Mouse (Mus musculus) hindbrain, embryonic 12.5 days (tissue): ENCODE data around the gene Tspan17. TPM values are rescaled to one million over a fixed set of nuclear protein-coding genes. Genes with fewer than 3 reads are reported as not detected.
A peak's percentile ranks its signal among the peaks of the same experiment; 100 is the strongest.

Source experiments
- ATAC-seq: fragments of 200-750 bp; cut with Nextera tagmentation; 2 replicates; pipeline ENCODE4 v1.8.0; 2017; ENCODE audit warnings: moderate TSS enrichment; ENCODE audit not compliant: low FRiP score
- H3K27ac ChIP-seq: fragments of 300-500 bp; sonication (generic); 2 replicates; pipeline ENCODE4 v1.5.1; 2016; ENCODE audit warnings: mild to moderate bottlenecking
- H3K27me3 ChIP-seq: fragments of 300-500 bp; sonication (generic); 2 replicates; pipeline ENCODE4 v1.6.1; 2016; ENCODE audit warnings: mild to moderate bottlenecking
- H3K36me3 ChIP-seq: fragments of 300-500 bp; sonication (generic); 2 replicates; pipeline ENCODE4 v1.6.1; 2016; ENCODE audit warnings: mild to moderate bottlenecking
- H3K4me1 ChIP-seq: fragments of 300-500 bp; sonication (generic); 2 replicates; pipeline ENCODE4 v1.6.1; 2016
- H3K4me2 ChIP-seq: fragments of 300-500 bp; sonication (generic); replicated peaks from 2 replicates; pipeline ENCODE4 v1.6.1; 2016; ENCODE audit warnings: mild to moderate bottlenecking
- H3K4me3 ChIP-seq: fragments of 300-500 bp; sonication (generic); 2 replicates; pipeline ENCODE4 v1.5.1; 2016; ENCODE audit warnings: mild to moderate bottlenecking
- H3K9ac ChIP-seq: fragments of 300-500 bp; sonication (generic); 2 replicates; pipeline ENCODE4 v1.6.1; 2016; ENCODE audit warnings: mild to moderate bottlenecking, moderate library complexity
- H3K9me3 ChIP-seq: fragments of 300-500 bp; sonication (generic); replicated peaks from 2 replicates; pipeline ENCODE4 v1.6.1; 2016; ENCODE audit warnings: mild to moderate bottlenecking
- WGBS: fragments of 180-500 bp; shearing (Covaris S2); methylation state at CpG from one replicate; pipeline ENCODE4 v1.1.7; 2016; 5-methylcytosine and 5-hydroxymethylcytosine counted together
- polyA plus RNA-seq: library from polyadenylated mRNA; unstranded; fragments of >200 nt; fragmentation: Nextera tagmentation; extraction: Ambion mirVana; gene quantifications from 2 replicates; pipeline ENCODE4 v1.2.1, GENCODE M21; 2016

The Tspan17 gene
- polyA plus RNA-seq, 1 experiment from 2014 or later = 35.0 TPM

DNA sequence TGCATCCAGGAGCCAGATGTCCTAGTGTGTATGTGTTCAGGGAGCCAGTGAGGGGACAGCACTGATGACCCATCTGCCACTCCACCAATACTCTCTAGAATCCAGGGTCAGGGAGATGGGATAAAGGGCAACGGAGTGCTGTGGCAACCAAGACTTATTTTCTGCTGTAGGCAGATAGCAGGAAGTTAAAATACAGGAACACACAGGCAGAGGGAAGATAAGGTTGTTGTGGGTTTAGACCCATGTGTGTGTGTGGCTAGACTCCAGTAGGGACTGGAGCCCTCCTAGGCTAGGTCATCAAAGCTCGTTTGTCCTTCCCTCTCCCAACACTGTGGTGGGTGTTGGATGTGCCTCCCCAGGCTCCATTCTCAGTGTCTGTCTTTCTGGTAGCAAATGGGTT is 32.8 kb downstream of the Tspan17 start:
- no peak overlapping the region for H3K27ac ChIP-seq
- H3K27me3 ChIP-seq = 0 out of 2 replicates have a peak, but pooled peaks cover 2% of the 10 kb centered on the region
- H3K9ac ChIP-seq = no peak overlapping the region
- 77% methylated on average over 2 of the region's 2 CpGs for WGBS
- H3K4me3 ChIP-seq = no peak overlapping the region
- no peak for ATAC-seq
- H3K4me2 ChIP-seq = no peak overlapping the region
- no peaks in the 10 kb centered on the region for H3K36me3 ChIP-seq
- H3K4me1 ChIP-seq = peaks cover 24% of the 10 kb centered on the region
- no peaks in the 10 kb centered on the region for H3K9me3 ChIP-seq

DNA sequence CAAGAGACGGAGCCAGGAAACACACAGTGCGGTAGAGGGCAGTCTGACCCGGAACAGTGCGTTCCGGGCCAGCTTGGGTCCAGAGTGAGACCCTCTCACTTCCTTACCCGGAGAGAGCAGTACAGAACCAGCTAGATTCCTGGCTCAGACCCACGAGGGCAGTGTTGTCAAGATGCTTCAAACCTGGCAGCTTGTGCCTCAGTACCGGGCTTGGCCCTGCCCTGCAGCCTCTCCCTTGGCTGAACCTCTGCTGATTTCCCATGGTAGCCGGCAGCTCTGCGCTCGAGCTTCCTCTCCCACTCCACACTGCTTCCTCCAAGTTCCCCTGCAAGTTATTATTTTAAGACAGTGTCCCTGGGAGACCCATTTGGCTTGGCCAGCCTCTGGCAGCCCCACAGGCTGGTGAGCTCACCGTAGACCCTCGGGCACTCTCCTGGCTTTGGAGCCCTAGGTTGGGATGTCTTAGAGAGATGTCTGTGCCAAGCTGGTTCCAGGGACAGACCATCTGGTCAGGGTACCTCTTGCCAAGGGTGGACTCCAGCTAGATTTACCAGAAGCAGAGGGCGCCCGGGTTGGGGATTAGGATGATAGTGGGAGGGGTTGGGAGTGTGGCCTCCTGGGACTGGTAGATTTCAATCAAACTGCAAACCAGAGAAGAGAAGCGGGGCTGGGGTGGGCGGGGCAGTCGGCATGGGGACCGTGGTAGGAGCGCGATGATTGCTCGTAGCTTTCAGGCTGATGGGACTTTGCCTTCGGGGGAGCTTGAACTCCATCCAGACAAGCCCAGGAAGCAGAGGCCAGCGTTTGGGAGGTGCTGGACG is 35.1 kb downstream of the Tspan17 start:
- Histone ChIP-seq H3K36me3 (no peaks in the 10 kb centered on the region), H3K9me3 (no peaks in the 10 kb centered on the region), H3K4me3 (no peak overlapping the region), H3K4me2 (peak overlapping the region; percentile 39), H3K27me3 (0 out of 2 replicates have a peak, but pooled peaks cover 2% of the 10 kb centered on the region), H3K27ac (no peak overlapping the region), H3K9ac (no peak overlapping the region), H3K4me1 (peaks cover 15% of the 10 kb centered on the region)
- peak; percentile 22; the same call in 1 of the 2 replicates for ATAC-seq
- WGBS = 17% methylated on average over 25 of the region's 25 CpGs

DNA sequence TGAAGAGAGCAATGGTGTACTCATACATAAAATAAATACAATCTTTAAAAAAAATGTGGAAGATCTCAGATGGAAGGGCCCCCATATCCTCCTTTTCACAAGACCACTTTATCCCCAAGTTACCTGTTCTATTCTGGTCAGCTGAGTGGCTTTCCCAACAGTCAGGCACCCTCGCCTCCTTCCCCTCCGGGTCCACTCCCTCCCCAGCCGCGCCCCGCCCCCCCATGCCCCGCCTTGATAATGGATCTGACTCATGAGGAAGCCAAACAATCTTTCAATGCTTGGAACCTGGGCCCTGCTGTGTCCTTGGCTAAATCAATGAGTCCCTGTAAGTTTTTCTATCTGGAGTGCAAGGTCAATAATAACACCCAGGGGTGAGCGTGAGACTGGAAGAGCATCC is 38.8 kb downstream of the Tspan17 start:
- no peak overlapping the region for H3K4me3 ChIP-seq
- no peak overlapping the region for H3K27ac ChIP-seq
- no peaks in the 10 kb centered on the region for H3K9me3 ChIP-seq
- 65% methylated on average over 7 of the region's 7 CpGs for WGBS
- no peaks in the 10 kb centered on the region for H3K36me3 ChIP-seq
- no peak overlapping the region for H3K4me2 ChIP-seq
- H3K9ac ChIP-seq = no peak overlapping the region
- no peak for ATAC-seq
- H3K4me1 ChIP-seq = peaks cover 20% of the 10 kb centered on the region
- 0 out of 2 replicates have a peak, but pooled peaks cover 2% of the 10 kb centered on the region for H3K27me3 ChIP-seq

DNA sequence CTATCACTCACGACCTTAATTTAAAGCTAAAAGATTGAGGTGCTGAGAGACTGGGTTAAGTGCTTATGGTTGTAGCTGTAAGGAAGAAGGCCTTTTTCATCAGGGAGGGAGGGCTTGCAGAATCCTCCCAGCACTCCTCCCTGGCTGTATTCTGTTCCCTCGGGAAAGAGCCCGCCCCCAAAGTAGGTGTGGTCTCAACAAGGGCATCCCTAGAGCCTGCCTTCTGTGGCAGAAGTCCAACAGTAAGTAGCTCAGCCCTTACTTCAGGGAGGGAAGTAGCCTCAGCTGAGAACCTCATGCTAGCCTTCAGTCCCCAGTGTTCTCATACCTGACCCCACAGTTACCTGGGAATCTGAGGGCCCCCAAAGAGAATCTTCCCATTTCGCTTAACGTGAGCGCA is 39.3 kb downstream of the Tspan17 start:
- Histone ChIP-seq H3K27ac (no peak overlapping the region), H3K9ac (no peak overlapping the region), H3K4me1 (peaks cover 20% of the 10 kb centered on the region), H3K36me3 (no peaks in the 10 kb centered on the region), H3K27me3 (no peaks in the 10 kb centered on the region), H3K4me2 (no peak overlapping the region), H3K9me3 (no peaks in the 10 kb centered on the region), H3K4me3 (no peak overlapping the region)
- WGBS = 59% methylated on average over 6 of the region's 6 CpGs
- ATAC-seq = no peak

DNA sequence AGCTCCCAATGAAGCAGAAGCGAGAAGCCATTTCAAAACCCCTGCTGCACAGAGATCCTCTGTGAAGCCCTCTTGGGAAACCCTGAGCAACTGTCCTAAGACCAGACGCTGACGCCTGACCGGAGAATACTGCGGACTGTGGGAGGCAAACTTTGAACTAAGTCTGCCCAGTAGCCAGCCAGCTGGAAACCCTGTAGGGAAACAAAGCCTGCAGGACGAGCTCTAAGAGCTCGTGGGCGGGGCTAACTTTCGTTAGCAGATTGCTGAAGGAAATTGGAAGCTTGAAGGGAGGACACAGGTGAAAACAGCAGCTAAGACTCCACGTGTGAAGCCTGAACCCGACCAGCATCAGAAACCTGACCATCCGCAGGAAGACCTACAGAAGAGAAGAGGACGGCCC is 40.3 kb downstream of the Tspan17 start:
- no peak for ATAC-seq
- Histone ChIP-seq H3K27me3 (no peaks in the 10 kb centered on the region), H3K4me2 (peak overlapping the region; percentile 26; the same call in 1 of the 2 replicates), H3K36me3 (no peaks in the 10 kb centered on the region), H3K4me3 (no peak overlapping the region), H3K9me3 (no peaks in the 10 kb centered on the region), H3K4me1 (peaks cover 13% of the 10 kb centered on the region; the same call in 1 of the 2 replicates), H3K27ac (no peak overlapping the region), H3K9ac (no peak overlapping the region)
- WGBS = 8% methylated on average over 13 of the region's 13 CpGs

DNA sequence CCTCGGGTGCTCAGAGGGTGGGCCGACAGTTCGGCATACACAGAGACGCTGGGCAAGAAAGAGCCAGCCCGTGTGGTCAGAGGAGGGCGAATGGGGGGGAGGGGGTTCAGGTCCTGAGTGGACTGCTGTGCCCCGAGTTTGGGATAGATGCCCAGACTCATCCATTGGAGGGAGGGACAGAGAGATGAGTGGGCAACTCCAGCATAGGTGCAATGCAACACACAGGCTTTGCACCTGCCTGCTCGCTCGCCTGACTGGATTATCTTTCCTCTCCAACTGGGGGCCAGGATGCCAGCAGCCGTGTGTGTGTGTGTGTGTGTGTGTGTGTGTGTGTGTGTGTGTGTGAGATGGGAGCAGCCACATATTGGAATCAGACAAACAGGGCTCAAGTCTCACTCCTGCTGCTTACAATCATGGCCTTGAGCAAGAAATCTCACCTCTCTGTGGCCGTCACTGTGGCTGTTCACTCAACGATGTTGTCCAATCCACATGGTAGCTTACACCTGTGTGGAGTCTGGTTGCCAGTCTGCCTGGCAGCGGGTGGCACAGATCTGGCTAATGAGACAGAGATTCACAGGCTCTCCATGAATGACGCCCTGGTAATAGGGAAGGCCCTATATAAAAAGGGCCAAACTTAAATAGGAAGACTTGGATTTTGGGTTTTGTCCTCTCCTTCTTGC is 47.3 kb downstream of the Tspan17 start:
- Histone ChIP-seq H3K36me3 (no peaks in the 10 kb centered on the region), H3K9me3 (no peaks in the 10 kb centered on the region; the same call in 1 of the 2 replicates), H3K27ac (no peak overlapping the region), H3K27me3 (no peaks in the 10 kb centered on the region), H3K4me1 (peaks cover 16% of the 10 kb centered on the region), H3K4me3 (no peak overlapping the region), H3K4me2 (no peak overlapping the region), H3K9ac (no peak overlapping the region)
- ATAC-seq = no peak
- WGBS = 81% methylated on average over 14 of the region's 14 CpGs

DNA sequence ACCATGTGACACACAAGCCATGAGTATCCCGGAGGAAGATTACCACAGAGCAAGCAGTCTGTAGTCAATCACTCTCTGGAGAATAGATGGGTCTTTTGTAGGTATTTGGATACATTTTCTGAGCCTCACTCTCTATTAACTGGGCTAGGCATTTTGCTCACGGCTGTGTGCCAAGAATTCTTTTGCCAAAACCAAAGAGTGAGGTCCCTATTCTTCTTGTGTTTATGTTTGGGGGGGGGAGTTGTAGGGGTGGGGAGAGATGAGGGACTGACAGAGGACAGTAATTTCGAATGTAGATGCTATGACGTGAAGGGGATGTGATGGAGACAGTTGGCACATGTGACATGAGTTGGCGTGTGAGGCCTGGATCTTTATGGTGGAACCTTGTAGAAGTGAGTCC is 47.9 kb downstream of the Tspan17 start:
- no peak overlapping the region; the same call in 1 of the 2 replicates for H3K4me2 ChIP-seq

DNA sequence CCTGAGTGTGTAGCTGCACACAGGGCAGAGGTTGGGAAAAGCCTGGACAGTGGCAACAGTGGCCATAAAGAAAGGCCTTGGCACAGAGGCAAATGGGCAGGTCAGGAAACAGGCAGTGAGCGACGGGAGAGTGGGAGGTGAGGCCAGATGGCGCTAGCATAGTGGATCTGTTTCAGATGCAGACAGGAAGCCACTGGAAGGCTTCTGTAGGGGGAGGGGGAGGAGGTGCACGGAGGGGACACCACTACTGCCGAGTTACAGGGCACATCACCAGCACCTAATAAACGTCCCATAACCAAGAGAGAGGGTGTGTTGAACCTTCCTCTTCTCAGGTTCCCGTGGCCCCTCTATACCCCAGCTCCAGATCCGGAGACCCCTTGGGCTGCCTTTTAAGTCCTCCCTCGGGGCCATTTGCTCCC is 48.3 kb downstream of the Tspan17 start:
- ATAC-seq = no peak
- Histone ChIP-seq H3K4me3 (no peak overlapping the region), H3K27ac (no peak overlapping the region), H3K9ac (no peak overlapping the region), H3K4me2 (no peak overlapping the region; the same call in 1 of the 2 replicates), H3K27me3 (no peaks in the 10 kb centered on the region), H3K9me3 (no peaks in the 10 kb centered on the region; the same call in none of the 2 replicates), H3K4me1 (peaks cover 16% of the 10 kb centered on the region), H3K36me3 (no peaks in the 10 kb centered on the region)
- 22% methylated on average over 9 of the region's 9 CpGs for WGBS

More for the DNA sequence above, 47.9 kb downstream of the Tspan17 start:
- no peaks in the 10 kb centered on the region for H3K27me3 ChIP-seq
- 86% methylated on average over 5 of the region's 5 CpGs for WGBS
- H3K4me3 ChIP-seq = no peak overlapping the region
- H3K9ac ChIP-seq = no peak overlapping the region
- no peak for ATAC-seq
- H3K36me3 ChIP-seq = no peaks in the 10 kb centered on the region
- peaks cover 16% of the 10 kb centered on the region for H3K4me1 ChIP-seq
- H3K27ac ChIP-seq = no peak overlapping the region
- H3K9me3 ChIP-seq = no peaks in the 10 kb centered on the region; the same call in 1 of the 2 replicates

DNA sequence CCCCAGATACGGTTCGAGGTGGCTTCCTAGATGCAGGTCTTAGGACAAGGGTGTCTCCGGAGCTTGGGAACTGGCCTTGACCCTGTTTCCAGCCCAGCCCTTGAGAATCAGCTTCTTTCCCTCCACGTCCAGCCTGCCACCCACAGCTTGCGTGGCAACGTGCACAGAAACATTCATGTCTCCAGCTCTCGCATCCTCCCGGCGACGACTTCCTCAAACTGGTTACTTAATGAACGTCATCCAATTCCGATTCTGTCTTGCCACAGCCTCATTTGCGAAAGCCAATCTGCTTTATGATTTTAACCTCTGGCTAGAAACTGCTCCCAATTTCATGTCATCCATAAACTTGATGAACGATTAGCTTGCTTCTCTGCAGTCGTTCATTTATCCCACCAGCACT is 49.4 kb downstream of the Tspan17 start:
- WGBS = 74% methylated on average over 15 of the region's 15 CpGs
- Histone ChIP-seq H3K27me3 (no peaks in the 10 kb centered on the region), H3K4me2 (no peak overlapping the region), H3K27ac (no peak overlapping the region), H3K4me1 (peaks cover 16% of the 10 kb centered on the region), H3K9me3 (no peaks in the 10 kb centered on the region; the same call in none of the 2 replicates), H3K36me3 (no peaks in the 10 kb centered on the region), H3K4me3 (no peak overlapping the region), H3K9ac (no peak overlapping the region)
- no peak for ATAC-seq

DNA sequence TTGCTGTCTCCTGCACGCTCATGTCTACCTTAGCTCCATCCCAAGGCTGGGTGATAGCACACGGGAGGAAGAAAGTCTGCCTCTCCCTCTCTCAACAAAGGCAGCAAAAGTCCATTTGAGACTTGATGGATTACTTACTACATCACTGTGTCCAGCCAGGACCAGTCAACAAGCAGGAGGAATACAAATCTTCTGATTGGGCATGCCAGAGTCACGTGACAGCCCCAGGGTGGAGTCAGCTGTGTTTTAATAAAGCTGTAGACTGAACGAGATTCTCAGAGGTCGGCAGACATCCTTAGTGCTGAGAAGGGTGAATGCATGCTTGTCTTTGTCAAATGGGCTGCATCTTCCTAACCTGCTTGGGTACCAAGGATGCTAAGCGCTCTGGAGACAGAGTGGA is 50.0 kb downstream of the Tspan17 start:
- Histone ChIP-seq H3K27me3 (no peaks in the 10 kb centered on the region), H3K9me3 (no peaks in the 10 kb centered on the region; the same call in none of the 2 replicates), H3K4me1 (peaks cover 16% of the 10 kb centered on the region), H3K36me3 (no peaks in the 10 kb centered on the region), H3K27ac (no peak overlapping the region), H3K4me3 (no peak overlapping the region), H3K4me2 (no peak overlapping the region), H3K9ac (no peak overlapping the region)
- no peak for ATAC-seq
- 65% methylated on average over 6 of the region's 6 CpGs for WGBS

DNA sequence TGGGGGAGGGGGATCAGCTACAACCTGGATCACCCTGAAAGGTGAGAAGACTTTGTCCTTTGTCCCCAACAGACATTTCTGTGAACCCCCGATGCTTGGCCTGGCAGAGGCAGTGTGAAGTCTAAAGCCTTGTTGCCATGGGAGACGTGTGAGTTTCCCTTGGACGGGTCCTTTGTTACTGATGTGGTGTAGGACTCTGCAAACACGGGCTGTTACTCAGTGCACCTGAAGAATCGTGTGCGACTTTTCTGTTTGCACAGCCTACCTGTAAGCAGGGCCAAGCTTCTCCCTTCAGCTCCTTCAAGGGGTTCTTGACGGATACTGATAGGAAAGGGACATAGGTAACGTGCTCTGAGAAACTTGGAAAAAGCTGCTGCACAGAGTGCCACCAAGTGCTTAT is 55.4 kb downstream of the Tspan17 start:
- 41% methylated on average over 8 of the region's 8 CpGs for WGBS
- ATAC-seq = no peak
- Histone ChIP-seq H3K36me3 (no peaks in the 10 kb centered on the region), H3K4me2 (no peak overlapping the region), H3K27me3 (peaks cover 6% of the 10 kb centered on the region; the same call in 1 of the 2 replicates), H3K9ac (no peak overlapping the region), H3K4me3 (no peak overlapping the region), H3K4me1 (peaks cover 11% of the 10 kb centered on the region), H3K27ac (no peak overlapping the region), H3K9me3 (no peaks in the 10 kb centered on the region; the same call in none of the 2 replicates)
